Mouse (Mus musculus): ENCODE data around the gene Slc6a13.

The Slc6a13 gene

DNA sequence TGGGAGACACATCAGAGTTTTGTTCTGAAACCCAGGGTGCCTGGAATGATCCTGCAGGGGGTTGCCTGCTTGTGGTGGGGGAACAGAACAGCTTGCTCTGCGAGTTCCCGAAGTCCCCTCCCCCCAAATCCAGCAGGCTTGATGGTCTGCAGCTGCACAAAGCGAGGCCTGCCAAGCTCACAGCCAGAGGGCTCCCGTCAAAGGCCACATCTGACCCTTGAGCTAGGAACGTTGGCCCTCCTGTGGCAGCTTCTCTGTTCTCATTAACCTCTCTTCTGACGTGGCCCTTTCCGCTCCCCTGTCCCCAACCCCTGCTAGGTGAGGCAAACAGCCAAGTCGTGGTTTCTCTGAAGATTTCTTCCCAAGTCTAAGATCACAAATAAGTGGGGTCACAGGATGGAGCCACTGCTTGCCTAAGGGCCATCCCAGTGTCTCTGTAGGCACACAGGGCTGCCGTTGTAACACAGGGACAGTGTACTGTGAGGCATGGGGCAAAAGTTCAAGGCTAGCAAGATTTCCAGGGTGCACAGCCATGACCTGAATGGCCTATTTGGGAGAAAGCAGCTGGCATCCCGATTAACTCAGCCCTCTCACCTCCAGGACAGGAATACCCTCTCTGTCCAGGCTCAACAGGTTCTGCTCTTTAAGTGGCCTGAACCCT, 30.0 kb downstream of the Slc6a13 start:
- peak; percentile 82 for DNase-seq

DNA sequence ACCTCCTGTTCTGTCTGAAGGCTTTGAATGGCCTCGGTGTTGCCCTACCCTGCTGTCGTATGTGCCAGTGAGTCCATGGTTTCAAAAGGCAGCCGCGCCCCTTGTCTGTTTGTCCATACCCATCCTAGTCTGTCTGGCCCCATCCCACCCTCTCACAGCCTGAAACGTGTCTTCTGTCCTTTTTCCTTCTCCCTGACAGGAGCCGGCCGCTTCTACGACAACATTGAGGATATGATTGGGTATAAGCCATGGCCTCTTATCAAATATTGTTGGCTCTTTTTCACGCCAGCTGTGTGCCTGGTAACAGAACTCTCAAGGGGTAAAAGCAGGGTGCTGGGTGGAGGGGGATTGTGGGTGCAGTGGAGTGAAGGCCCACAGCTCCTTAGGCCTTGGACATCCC, 35.8 kb downstream of the Slc6a13 start:
- DNase-seq, result no peak

DNA sequence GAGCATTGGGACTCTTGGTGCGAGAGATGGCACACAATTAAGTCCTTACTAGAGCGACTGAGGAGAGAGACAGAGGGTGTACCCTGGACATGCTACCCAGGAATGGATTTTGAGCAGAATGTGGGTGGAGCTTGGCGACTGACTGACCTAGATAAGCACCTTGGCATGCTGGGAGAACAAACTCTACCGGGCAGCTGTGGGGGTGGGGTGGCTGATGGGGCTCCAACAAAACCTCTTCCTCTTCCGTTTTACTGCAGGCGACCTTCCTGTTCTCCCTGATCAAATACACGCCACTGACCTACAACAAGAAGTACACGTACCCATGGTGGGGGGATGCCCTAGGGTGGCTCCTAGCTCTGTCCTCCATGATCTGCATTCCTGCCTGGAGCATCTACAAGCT, 36.5 kb downstream of the Slc6a13 start:
- no peak for DNase-seq

DNA sequence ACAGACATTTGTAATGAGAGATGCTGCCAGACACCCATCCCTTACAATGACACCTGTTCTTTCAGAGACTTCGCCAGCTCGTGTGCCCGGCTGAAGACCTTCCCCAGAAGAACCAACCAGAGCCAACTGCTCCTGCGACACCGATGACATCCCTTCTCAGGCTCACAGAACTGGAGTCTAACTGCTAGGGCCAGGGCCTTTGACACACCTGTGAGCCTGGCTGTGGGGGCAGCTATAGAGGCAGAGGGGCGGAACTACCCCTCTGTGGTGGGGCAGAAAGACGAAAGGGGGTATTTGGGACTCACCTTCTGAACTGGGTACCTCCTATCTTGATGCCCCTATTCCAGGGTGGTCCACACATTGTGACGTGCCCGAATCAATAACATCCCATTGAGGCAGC, 37.2 kb downstream of the Slc6a13 start:
- no peak for DNase-seq

DNA sequence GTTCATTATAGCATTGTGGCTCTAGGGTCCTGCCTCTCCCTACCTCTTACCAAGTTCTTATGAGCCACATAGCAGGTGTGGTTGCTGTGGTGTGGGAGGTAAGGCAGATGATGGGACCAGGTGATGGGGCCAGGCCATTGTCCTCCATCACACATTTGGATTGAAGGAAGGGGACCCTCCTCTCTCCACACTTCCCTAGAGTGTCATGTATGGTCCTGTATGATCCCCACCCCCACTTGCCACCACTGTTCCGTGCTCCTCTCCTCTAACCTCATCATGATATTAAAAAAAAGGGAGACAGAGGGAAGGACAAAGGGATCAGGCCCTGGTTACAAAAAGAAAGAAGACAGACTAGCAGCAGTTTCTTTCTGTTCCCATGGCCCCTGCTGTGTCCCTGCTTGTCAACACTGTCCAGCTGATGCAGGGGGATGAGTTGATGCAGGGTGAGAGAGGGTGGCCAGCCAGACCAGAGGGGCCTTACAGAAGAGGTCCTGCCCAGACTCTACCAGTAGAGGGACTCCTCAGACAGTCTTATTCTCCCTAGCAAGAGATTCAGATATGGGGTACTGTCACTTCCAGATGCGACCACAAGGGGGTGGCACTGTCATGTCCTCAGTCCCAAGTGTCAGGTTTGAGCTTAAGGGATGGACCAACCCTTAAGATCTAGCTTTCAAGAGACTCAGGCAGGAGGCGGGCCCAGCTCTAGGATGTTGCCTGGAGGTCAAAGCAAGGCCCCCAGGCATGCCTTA, 37.9 kb downstream of the Slc6a13 start:
- DNase-seq, result peak; percentile 90

DNA sequence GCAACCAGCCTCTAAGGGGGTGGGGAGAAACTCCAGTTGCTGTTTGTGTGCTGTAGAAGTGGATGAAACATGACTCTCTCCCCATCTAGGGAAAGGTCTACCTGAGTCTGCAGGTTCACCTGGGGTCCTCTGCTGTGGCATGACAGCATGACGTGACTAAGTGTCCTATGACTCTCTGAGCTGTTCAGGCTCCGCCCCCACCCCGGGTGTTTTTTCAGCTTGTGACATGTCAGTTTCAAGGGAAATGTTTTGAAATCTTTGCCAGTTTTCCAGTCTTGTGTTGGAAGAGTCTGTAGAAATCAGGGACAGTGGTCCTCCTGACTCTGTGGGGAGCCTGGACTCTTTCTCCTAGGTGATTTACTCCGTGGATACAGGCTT, 38.5 kb downstream of the Slc6a13 start:
- DNase-seq, result no peak

DNA sequence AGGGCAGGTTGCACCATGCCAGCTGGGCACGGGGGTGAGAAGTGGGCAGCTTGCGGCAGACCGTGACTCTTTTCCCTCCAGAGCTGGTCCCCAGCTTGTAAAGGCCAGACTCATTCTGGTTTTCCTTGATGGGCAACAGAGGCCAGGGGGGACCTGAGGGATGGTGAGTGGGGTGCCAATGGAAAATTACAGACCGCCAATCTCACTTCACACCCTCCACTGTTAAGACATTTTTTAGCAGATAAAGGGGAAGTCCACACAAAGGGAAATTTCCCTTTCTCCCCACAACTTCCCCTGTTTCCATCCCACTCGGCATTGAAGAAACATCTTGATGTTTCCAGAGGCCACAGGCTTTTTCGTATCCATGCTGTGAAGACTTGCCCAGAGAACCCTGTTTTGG, 41.6 kb downstream of the Slc6a13 start:
- no peak for DNase-seq

DNA sequence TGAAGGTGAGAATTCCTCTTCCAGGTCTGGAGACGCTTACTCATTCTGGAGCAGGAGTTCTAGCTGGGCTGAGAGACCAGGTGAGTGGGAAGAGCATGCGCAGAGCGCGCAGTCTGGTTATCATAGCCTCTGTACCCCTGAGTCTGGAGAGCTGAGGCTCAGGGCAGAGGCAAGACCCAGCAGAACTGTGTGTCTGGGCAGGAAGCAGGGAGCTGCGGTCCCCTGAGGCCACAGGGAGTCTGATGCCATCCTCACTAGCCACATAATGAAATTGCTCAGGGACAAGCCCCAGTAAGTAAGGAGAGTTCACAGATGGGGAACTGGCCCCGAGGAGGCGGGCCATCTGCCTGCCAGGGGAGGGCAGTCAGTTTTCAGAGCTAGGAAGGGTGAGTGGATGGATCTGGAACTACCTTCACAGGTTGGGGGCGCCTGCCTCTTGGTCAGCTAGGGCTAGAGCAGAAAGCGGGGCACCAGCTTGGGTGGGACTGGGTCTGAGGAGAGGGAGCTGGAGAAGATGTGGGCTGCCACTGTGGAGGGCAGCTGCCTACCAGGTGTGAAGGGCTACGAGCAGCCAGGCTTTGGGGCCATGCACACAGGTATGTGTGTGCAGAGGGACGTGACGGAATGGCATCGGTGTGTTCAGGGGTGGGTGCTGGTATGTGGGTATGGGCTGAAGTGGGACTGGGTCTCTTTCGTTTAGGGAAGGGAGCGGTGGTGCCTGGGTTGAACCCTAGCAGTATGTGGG, 43.2 kb downstream of the Slc6a13 start, which contains the start of gene Slc6a12:
Gene Slc6a12 (plus strand): TSS at position 51 of the 745 bp plus-strand sequence.
- DNase-seq, result no peak

DNA sequence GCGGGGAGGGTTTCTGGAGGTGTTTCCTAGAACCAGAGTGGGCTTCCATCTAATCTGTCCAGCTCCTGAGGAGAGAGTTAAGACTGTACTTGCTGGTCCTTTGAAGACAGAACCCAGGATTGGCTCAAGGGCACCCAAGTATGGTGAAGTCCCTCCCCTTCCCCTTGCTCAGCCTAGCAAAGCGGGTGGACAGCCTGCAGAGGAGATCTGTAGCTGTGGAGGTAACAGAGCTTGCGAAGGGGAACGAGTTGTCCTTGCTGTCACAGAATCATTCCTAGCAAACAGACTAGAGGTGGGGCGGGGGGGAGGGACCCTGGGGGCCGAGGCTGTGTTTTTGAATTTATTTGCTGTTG, 43.7 kb downstream of the Slc6a13 start:
- DNase-seq, result no peak

DNA sequence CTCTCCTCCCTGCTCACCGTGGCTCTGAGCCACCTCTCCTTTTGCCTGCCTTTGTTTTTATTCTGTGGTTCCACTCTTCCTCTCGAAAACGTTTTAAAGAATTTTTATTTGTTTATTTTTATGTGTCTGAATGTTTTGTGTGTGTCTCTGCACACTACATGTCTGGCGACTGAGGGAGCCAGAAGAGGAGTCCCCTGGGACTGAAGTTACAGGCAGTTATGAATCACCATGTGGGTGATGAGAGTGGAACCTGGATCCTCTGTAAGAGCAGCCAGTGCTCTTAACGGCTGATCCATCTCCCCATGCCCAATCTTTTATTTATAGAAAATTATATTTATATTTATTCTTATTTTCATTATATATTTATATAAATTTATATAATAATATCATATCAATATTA, 44.3 kb downstream of the Slc6a13 start:
- no peak for DNase-seq

DNA sequence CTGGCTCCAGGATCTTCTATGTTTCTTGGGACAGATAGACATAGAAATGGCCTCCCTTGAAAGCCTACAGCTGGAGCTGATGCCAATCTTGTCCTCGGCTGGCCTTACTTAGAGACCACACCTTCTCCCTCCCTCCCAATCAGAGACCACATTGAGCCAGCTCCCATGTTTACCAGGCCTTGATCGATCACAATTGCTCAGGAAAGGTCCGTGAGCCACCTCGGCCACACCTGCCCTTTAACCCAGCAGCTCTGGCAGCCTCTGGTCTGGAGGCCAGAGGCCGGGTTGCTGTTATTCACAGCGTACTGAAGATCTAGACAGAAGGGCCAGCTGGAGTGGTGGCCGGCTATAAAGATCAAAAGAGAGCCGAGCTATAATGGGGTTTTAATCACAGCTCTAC, 46.4 kb downstream of the Slc6a13 start:
- no peak for DNase-seq

DNA sequence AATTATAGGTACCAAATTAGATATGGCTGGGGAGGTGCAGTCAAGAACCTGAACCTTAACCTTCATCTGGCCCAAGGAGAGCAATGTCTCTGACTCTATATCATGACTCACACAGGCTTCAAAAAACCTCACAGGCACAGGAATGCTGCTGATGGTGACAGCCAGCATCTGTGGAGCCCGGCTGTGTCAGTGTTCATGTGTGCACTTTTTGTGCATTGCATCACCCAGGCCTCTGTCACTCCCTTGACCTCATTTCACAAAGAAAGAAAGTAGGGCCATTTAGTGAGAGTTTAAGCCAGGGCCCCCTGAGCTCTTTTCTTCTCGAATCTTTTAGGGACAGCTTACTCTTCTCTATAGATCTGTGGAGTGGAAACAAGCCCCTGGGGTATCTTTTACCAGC, 52.2 kb downstream of the Slc6a13 start:
- DNase-seq, result no peak

DNA sequence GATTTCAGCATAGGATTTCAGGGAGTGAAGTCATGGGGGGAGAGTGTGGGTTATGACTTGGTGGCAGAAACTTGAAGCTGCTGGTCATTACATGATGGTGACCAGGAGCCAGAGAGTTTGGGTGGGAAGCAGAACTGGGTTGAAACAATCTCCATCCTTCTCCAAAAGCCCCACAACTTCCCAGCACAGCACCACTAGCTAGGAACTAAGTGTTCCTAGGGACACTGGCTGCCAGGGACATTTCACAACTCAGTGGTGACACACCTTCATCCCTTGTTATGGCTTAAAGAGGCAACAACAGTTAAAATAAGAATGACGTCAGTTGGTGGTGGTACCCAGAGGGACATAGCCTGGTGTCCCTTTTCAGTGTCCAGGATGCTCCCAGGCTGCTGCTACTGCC, 56.0 kb downstream of the Slc6a13 start:
- no peak for DNase-seq

DNA sequence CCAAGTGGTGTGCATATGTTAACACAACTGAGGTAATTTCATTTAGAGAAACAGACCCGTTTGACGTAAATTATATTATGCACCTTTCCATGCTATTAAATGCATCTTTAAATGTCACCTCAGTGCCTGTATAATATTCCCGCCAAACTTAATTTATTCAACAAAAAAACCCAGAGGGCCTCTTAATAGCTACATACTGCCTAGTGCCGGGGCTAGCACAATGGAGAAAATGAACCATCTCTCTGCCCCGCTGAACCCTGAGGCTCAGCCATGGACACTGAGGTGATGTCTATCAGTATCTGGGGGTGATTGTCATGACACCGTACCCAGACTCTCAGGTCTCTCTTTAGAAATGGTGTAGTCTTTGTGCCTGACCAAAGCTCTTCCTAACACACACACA, 57.2 kb downstream of the Slc6a13 start:
- DNase-seq, result no peak

DNA sequence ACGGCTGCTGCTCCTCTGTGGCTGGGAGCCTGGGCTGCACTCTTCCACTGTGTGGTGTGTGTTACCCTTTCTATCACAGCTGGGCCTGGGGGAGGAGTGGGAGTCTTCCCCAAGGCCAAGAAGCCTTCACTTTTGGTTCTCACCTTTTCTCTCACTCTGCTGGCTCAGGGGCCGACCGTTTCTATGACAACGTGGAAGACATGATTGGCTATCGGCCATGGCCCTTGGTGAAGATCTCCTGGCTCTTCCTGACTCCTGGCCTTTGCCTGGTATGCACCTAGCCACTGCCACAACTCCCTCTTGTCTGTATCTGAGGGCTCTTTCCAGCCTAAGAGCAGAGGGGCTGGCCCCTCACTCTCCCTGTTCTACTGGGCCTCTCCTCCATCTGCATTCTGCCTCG, 63.0 kb downstream of the Slc6a13 start:
- DNase-seq, result no peak

DNA sequence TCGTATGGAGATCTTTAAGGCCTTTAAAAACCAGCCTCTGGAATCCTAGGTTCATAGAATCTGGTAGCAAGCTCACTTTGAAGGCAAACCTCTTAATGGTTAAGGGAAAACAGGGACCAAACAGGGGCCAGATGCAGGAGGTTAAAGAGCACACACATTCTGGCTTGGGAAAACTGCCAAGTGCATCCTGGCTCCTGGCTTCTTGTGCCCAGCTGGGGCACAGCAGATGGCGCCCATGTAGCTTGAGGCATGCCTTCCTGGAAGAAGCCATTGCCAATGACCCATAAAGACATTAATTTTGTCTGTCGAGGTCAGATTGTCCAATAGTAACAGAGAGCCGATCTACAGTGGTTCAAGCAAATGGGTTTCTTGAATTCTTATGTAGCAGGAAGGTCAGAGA, 63.9 kb downstream of the Slc6a13 start:
- no peak for DNase-seq

DNA sequence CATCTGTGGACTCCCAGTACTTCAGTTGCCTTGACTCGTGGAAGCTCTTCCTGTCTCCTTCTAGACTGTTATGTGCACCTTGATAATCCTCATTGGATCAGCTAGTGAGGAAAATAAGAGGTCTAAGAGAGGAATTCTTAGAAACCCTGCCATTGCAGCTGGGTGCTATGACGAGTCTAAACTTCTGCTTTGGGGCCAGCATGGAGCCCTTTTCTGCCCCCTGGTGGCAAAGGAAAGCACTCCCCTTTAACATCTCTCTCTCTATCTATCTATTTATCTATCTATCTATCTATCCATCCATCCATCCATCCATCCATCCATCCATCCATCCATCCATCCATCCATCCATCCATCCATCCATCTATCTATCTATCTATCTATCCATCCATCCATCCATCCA, 66.5 kb downstream of the Slc6a13 start:
- peak; percentile 51 for DNase-seq

DNA sequence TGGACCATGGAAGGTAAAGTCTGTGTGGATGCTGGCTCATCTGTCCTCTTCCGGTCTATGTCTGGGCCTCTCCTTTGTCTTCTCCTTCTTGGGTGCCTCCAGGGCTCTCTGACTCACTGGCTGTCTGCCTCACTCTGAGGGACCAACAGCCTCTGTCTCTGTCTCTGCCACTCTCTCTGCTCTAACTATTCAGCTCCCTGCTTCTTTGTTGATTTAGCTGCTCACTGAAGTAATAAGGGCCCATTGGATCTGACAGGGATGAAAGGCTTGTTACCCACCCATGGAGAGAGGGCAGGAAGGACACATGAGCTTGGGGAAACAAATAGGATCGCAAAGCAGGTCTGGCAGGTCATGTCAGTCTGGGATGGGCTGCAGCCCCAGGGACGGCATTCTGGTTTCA, 67.1 kb downstream of the Slc6a13 start:
- no peak for DNase-seq

DNA sequence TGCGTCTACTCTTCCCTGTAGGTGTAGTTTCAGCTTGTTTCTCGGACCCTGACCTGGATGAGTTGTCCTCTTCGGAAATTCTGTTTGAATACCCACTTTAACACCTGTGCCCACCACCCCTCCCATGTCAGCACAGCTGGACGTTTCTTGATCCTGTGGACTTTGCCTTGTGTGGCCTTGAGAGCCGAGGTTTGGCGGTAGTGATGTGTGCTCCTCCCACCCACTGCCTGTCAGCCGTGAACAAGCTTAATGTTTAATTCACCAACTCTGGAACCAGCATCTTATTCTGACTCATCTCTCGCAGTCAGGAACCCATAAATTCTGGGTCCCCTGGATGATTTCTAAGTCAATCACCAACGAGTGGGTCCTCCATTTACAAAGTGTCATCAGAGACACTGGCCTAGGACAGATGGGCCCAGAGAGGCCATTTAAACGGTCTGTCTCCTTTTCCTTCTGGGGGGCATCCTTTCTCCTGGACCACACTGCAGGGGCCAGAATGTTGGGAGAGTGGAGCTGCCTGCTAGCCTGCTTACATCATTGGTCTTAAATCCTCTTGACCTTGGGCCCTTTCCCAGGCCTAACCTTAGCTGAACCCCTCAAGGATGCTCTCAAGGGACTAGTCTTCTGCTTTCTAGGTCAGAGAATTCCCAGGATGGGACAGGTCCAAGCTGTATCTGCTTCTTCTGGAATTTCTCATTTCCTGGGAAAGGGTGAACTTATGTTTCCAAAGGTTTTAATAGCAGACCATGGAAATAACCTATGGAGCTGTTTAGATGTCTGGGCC, 71.4 kb downstream of the Slc6a13 start:
- no peak for DNase-seq

DNA sequence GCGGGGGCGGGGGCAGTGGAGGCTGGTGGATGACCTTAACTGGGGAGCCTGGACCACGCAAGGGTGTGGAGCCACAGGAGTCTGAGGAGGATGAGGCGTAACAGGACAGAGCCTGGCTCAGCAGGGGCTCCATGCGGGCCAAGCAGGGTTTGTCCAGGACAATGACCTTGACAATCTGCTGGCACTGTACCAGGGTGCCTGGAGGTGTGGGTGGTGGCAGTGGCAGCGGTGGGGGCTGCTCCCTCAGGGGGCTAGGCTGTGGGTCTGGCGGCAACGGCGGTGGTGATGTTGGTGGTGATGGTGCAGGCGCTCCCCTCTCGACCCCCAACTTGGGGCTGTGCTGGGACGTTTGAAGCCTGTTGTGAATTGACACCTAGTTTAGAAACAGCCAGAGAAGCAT, 76.1 kb downstream of the Slc6a13 start:
- peak; percentile 27 for DNase-seq

DNA sequence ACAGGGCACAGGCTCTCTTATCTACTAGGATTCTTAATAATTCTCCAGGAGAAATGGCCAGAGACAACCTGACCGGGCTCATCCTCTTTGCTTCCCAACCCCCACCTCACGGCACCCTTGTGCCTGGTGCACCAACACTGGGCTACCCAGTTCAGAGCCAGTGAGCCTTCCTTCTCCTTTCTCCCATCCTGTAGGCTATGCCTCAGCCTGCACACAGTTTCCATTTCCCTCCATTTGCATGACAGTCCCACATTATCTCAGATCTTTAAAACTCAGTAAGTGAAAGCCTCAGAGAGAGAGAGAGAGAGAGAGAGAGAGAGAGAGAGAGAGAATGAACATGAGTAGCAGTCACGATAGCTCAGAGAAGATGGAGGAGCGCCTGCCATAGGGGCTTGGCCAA, 78.2 kb downstream of the Slc6a13 start:
- DNase-seq, result no peak

DNA sequence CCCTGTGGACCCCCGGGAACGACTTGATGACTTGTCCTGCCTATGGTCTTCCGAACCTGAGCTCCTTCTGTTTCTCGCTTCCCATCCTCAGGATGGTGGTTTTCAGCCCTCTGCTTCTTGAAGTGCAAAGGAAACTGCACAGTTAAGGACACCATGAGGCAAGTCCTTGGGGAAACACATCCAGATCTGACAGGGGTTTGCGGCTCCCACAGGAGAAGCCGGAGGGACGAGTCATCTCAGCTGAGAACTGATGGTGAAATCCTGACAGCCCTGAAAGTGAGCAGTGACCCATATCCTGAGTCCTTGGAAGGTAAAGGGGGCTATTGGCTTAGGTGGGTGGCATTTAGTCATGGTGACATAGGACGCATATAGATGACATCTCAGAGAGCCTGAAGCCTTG, 80.5 kb downstream of the Slc6a13 start:
- no peak for DNase-seq

DNA sequence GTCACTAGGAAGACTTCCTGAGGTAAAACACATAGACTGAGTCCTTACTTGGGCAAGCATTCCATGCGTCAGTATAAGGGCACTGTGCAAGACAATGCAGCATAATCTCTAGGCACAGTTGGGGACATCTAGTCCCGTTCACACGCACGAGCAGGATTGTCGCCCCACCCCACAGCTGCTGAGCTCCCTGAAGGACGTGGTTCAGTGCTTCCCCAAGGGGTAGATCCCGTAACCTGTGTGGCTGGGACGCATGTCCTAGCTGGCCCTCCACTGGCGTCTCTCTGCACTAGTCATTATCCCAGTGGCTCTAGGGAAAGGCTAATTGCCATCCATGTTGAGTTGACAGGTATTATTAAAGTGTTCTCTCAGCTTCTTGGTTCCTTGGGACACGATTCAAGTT, 82.0 kb downstream of the Slc6a13 start:
- no peak for DNase-seq

Data from lung, postnatal 10 days (tissue).